Mouse (Mus musculus) cerebellum, adult 18-20 months (tissue): Measurements from ENCODE around the gene Sulf2.

Experiments used
- DNase-seq, 2 experiments: peaks; one replicate each; pipeline ENCODE4 v3.0.0; 2021

Sulf2 gene

GRCm38 (mm10) chr2:166147930-166148651 lies 7.4 kb downstream of the Sulf2 start:
- DNase-seq: no peak

GRCm38 (mm10) chr2:166146446-166146845 lies 9.0 kb downstream of the Sulf2 start:
- DNase-seq: no peak

DNA sequence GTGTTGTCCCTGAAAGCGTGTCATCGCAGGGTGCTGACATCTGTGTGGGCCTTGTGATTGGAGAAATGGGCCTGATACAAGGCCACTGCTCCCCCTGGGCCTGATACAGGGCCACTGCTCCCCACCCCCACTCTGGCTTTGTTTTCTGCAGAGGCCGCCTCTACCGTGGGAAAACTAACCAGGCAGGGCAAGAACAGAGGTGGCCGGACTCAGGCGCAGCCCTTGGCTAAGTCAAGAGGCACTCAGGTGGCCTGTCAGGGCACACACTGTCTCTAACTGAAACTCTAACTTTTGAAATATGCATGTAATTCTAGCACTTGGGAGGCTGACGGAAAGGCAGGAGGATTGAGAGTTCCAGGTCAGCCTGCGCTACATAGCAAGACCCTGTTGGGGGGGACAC lies 10.4 kb downstream of the Sulf2 start:
- DNase-seq: no peak

GRCm38 (mm10) chr2:166143871-166144270 lies 11.6 kb downstream of the Sulf2 start:
- DNase-seq: no peak

GRCm38 (mm10) chr2:166142561-166143112 lies 12.8 kb downstream of the Sulf2 start:
- peak; percentile 9 to 15 for DNase-seq

- DNase-seq: no peak
These were observed 13.6 kb downstream of the Sulf2 start for GRCm38 (mm10) chr2:166141910-166142309.

- no peak for DNase-seq
These were observed 14.4 kb downstream of the Sulf2 start for GRCm38 (mm10) chr2:166141039-166141438.

DNA sequence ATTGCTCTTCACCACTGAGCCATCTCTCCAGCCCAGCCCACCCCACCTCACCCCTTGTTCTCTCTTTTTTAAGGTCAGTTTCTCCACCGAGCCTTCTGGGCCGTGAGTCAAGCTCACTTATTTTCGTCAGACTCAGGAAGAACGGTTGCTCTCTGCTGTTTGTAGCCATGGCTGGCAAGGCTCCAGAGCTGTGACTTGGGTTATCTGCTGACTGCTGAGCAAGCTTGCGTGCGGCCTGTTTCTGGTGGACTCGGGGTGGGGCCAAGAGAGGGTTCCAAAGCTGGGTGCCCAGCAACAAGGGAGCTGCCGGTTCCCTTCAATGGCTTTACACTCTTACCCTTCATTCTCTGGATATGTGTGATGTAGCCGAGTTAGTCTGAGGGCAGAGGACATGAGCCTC lies 15.0 kb downstream of the Sulf2 start:
- peak in 1 of 2 experiments; percentile 6 for DNase-seq

DNA sequence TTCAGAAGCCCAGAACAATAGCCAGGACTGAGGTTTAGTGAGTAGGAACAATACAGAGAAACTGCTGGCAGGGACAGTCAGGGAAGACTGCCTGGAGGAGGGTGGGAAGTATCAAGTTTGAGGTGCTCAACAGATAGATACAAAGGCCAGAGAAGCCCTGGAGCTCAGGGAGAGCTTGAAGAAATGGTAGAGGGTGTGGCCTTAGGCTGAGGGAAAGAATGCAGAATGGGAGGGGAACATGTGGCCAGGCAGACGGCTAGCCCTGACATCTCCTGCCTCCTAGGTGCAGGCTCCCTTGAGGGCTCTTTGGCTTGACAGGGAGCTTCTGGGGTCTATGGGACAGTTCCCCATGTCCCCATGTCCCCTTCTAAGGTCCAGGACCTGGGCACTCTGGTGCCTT lies 17.2 kb downstream of the Sulf2 start:
- DNase-seq: no peak

DNA sequence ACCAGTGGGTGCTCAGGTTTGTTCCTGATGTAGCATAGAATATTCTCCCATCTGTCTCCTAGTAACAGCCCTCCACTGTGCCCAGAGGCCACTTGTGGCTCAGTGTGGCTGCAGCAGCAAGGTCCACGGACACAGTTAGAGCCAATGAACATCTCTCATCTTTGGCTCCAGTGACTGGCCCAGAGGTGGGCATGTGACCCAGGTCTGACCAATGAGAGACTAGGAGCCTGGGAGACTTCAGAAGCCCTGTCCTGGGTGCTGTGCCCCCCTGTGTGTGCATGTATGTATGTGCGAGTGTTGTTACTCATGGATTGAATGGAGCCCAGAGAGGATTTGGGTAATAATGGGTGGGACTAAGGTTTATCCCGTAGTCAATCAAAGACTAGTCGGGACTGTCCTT lies 18.0 kb downstream of the Sulf2 start:
- DNase-seq: no peak

DNA sequence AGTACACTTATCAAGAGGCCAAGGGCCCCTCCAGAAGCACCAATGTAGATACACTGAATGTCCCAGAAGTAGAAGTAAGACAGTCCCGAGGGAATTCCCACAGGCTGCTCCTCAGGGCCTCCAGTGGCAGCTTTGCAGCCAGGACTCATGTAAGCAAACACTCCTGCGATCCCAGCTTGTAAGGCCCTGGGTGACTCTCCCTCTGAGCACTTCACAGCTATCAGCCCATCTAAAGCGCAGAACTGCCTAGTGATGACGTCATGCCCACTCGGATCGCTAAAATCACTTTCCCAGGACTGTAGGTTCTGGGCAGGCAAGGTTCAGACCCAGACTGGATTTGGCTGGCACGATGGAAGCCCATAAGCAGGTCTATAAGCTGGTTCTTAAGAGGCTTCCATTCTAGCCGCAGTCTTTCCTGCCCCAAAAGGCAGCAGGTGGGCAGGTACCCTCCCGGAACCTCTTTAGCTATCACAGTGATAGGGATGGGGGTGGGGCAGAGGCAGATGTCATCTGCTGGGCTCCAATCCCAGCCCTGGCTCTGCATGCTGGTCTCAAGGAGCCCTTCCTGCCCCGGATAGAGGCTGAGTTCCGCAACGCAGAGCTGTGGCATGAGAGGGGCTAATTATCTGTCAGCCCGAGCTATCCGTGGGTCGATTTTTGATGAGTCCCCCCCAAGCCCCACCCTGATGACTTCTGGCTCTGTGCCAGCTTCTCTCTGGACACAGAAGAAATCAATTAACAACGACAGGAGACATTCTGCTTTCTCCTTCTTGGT lies 19.6 kb downstream of the Sulf2 start:
- DNase-seq: no peak

- no peak for DNase-seq
These were observed 26.7 kb downstream of the Sulf2 start for GRCm38 (mm10) chr2:166128756-166129155.

GRCm38 (mm10) chr2:166128032-166128431 lies 27.4 kb downstream of the Sulf2 start:
- DNase-seq: no peak

DNA sequence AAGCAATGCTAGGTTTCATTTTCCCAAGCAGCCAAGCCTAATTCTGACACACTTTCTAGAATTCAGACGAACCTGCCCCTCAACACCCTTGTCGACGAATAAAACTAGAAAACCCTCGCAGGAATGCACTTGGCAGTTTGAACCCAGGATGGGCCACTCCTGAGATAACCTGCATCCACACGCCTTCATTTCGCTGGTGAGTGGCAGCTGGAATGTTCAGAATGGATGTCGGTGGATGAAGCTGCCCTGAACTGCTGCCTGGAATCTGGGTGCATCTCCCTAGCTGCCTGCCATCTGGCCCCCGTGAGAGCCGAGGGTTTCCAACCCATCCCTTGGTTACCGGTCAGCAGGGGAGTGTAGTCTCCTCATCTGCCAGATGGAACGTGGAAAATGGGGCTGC lies 29.1 kb downstream of the Sulf2 start:
- no peak for DNase-seq

GRCm38 (mm10) chr2:166125492-166126252 lies 29.8 kb downstream of the Sulf2 start:
- no peak for DNase-seq

GRCm38 (mm10) chr2:166125033-166125432 lies 30.4 kb downstream of the Sulf2 start:
- DNase-seq: no peak

DNA sequence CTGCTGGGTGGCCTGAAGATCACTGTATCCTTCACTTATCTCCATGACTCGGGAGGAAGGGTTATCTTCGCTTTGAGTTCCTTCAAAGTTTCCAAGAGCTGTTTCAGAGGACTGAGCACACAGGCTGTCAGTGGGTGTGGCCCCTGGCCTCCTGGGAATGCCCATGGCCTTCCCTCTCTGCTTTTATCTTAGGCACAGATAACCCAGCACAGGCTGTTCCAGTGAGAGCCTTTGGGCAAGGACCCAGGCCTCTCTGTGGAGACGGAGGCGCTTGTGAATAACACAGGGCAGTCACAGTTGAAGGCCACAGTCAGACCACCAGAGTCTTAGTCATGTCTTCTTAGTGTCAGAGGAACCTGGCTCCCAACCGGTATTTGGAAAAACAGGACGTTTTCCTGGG lies 32.7 kb downstream of the Sulf2 start:
- no peak for DNase-seq

- no peak for DNase-seq
These were observed 33.6 kb downstream of the Sulf2 start for GRCm38 (mm10) chr2:166121681-166122355.

DNA sequence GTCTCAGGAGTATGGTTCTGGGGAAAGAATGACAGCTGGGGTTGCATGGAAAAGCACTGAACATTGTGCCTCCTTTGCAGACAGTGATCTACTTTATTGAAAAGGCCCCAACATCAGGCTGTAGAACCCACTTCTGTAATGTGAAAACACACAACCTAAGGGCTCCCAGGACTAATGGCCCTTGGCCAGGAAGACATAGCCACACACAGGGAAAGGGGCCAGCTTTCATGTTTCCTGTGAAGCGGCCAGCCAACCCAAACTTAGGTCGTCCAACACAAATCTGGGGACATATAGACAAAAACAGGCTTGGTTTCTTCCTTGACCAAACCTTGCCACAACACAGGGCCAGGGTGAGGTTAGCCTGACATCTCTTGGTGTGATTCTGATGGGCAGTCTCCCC lies 35.5 kb downstream of the Sulf2 start:
- DNase-seq: no peak

GRCm38 (mm10) chr2:166116704-166117103 lies 38.8 kb downstream of the Sulf2 start:
- DNase-seq: no peak

GRCm38 (mm10) chr2:166116278-166116608 lies 39.2 kb downstream of the Sulf2 start:
- no peak for DNase-seq

DNA sequence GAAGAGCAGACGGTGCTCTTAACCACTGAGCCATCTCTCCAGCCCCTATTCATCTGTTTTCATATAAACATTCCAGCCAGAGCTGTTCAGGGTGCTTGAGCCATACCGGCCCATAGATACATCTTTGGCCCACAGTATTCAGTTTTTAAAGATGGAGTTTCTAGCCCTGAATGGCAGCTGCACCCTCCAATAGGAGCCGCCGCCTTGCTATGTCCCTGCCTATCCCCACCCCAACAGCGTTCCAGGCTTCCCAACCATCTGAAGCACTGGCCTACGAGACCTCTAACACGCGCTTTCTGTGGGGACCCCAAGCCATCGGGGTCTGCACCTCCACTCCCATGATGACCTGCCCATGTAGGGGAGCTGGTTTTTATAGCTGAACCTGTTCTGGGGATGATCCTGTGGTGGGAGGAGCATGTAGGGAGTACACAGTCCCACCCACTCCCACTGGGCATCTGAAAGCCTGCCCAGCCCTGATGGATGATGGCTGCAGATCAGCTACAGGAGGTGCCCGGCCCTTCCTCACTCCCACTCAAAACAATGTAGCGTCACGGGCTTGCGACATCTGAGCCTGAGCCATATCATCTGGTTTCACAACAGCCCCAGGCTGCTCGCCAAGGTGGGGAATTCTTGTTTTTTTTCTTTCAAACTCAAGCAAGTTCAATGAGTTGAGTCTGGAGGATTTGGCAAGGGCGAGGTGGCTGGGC lies 39.7 kb downstream of the Sulf2 start:
- DNase-seq: no peak
